Mouse (Mus musculus): Measurements from ENCODE around the gene Sergef. TPM values are rescaled to one million over a fixed set of nuclear protein-coding genes. Genes with fewer than 3 reads are reported as not detected.

The Sergef gene
- total and polyA plus RNA-seq, 2 experiments: 4.9 to 7.5 TPM

DNA sequence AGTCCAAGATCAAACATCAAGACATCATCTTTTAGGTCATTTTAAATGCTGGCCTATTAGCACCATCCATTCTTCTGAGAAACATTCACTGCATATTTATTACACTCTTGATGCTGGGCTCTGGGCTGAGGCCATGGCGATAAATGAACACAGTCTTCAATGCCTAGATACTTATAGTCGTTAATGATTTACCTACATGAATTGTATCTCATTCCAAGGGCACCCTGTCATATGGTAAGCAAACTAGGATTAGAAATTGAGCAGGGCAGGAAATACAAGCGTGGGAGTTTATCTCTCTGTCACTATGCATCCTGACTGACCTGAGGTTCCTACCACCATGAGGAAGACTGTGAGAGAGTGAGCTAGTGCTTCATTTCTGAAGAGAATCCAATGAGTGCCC, 170.1 kb downstream of the Sergef start:
- Histone ChIP-seq H3K4me1 (ENCODE audit: control insufficient read depth, insufficient read depth, low read length) (no peaks in the 10 kb centered on the region), H3K27me3 (ENCODE audit: control insufficient read depth, insufficient read depth, low read length) (no peaks in the 10 kb centered on the region), H3K36me3 (ENCODE audit: control insufficient read depth, insufficient read depth, low read length) (no peaks in the 10 kb centered on the region), H3K79me2 (ENCODE audit: control insufficient read depth, insufficient read depth, low read length) (no peaks in the 10 kb centered on the region), H3K9ac (ENCODE audit: low read depth, low read length) (no peak overlapping the region), H3K27ac (replicated peaks; ENCODE audit: insufficient read depth, low read depth, low read length) (no peak overlapping the region), H3K4me3 (ENCODE audit: insufficient read depth, low read depth, low read length) (no peak overlapping the region)
- WGBS: 82% methylated on average over 3 of the region's 3 CpGs
- DNase-seq (ENCODE audit: extremely low read depth, low read depth, low spot score): no peak
- TF ChIP-seq CTCF (IDR thresholded peaks at IDR 0.05; ENCODE audit: low read depth, low read length) (no peak), POLR2A (IDR thresholded peaks at IDR 0.05; ENCODE audit: extremely low read depth, insufficient read depth, low read length) (no peak)

DNA sequence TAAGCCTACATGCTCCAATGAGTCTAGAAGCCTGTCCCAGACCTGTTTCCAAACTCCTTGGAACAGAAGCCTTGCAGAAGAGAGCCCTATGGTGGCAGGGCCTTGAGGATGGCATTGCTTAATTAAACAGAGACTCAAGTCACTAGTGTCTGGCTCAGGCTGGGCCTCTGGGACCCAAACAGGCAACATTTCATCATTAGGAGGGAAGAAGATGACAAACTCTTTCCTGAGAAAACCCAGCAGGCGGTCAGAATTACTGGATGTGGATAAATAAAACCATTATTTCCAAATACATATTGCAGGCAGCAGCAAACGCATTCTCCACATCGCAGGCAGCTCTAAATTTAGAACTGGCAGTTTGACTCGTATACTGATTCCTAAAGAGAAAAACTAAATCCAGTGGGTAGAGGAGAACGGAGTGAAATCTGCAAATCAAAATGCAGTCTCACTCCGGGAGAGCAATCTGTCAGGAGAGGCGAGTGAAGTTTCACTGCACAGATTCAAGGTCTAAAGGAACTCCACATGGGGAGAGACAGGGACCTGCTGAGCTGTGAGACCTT, 173.1 kb downstream of the Sergef start:
- no peak overlapping the region for H3K27ac ChIP-seq (replicated peaks; ENCODE audit: insufficient read depth, low read depth, low read length)
- no peak overlapping the region for H3K9ac ChIP-seq (ENCODE audit: low read depth, low read length)
- no peak overlapping the region for H3K4me3 ChIP-seq (ENCODE audit: insufficient read depth, low read depth, low read length)
- DNase-seq (ENCODE audit: extremely low read depth, low read depth, low spot score): no peak
- H3K4me1 ChIP-seq (ENCODE audit: control insufficient read depth, insufficient read depth, low read length): no peaks in the 10 kb centered on the region
- no peaks in the 10 kb centered on the region for H3K79me2 ChIP-seq (ENCODE audit: control insufficient read depth, insufficient read depth, low read length)
- H3K36me3 ChIP-seq (ENCODE audit: control insufficient read depth, insufficient read depth, low read length): no peaks in the 10 kb centered on the region
- H3K27me3 ChIP-seq (ENCODE audit: control insufficient read depth, insufficient read depth, low read length): no peaks in the 10 kb centered on the region
- no peak for TF ChIP-seq POLR2A (IDR thresholded peaks at IDR 0.05; ENCODE audit: extremely low read depth, insufficient read depth, low read length)
- no peak for TF ChIP-seq CTCF (IDR thresholded peaks at IDR 0.05; ENCODE audit: low read depth, low read length)
- 83% methylated on average over 7 of the region's 7 CpGs for WGBS

DNA sequence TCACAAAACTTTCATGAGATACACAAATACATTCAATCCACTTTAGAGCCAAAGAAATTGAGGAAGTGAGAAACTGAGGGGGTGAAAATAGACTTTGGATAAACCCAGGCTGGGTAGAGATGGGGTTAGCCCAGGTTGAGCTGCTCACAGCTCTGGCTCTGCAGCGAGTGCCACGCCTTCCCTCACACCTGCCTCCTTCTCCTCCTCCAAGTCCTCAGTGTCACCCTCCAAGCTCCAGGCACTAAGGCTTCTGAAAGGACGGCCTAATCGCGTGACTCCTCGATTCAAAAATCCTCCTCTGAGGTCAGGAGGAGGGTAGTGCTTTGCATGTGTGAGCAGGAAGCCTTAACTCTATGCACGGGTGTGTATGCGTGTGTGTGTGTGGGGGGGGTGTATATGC, 176.5 kb downstream of the Sergef start:
- Histone ChIP-seq H3K4me1 (ENCODE audit: control insufficient read depth, insufficient read depth, low read length) (no peaks in the 10 kb centered on the region), H3K27me3 (ENCODE audit: control insufficient read depth, insufficient read depth, low read length) (no peaks in the 10 kb centered on the region), H3K27ac (replicated peaks; ENCODE audit: insufficient read depth, low read depth, low read length) (no peak overlapping the region), H3K9ac (ENCODE audit: low read depth, low read length) (no peak overlapping the region), H3K4me3 (ENCODE audit: insufficient read depth, low read depth, low read length) (no peak overlapping the region), H3K36me3 (ENCODE audit: control insufficient read depth, insufficient read depth, low read length) (no peaks in the 10 kb centered on the region), H3K79me2 (ENCODE audit: control insufficient read depth, insufficient read depth, low read length) (no peaks in the 10 kb centered on the region)
- DNase-seq (ENCODE audit: extremely low read depth, low read depth, low spot score): no peak
- 82% methylated on average over 8 of the region's 8 CpGs for WGBS
- TF ChIP-seq CTCF (IDR thresholded peaks at IDR 0.05; ENCODE audit: low read depth, low read length) (no peak), POLR2A (IDR thresholded peaks at IDR 0.05; ENCODE audit: extremely low read depth, insufficient read depth, low read length) (no peak)

DNA sequence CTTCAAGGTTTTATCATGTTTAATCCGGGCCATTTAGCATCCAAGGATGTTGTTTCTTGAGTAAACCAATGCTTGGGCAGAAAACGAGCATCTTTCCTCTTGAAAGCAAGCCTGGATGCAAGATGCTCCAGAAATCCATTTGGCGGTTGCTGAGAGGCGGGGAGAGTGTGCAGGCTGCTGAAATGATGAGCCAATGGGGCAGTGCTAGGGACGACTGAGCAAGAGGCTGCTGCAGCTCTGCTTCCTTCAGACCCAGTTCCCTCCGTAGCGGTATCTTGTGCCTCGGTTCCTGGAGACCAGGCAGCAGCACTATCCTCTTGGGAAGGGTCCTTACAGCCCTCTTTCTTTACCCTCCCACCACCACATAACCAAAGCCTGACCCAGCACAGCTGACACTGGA, 177.3 kb downstream of the Sergef start:
- TF ChIP-seq POLR2A (IDR thresholded peaks at IDR 0.05; ENCODE audit: extremely low read depth, insufficient read depth, low read length) (no peak), CTCF (IDR thresholded peaks at IDR 0.05; ENCODE audit: low read depth, low read length) (no peak)
- Histone ChIP-seq H3K4me1 (ENCODE audit: control insufficient read depth, insufficient read depth, low read length) (no peaks in the 10 kb centered on the region), H3K4me3 (ENCODE audit: insufficient read depth, low read depth, low read length) (no peak overlapping the region), H3K9ac (ENCODE audit: low read depth, low read length) (no peak overlapping the region), H3K27ac (replicated peaks; ENCODE audit: insufficient read depth, low read depth, low read length) (no peak overlapping the region), H3K27me3 (ENCODE audit: control insufficient read depth, insufficient read depth, low read length) (no peaks in the 10 kb centered on the region), H3K79me2 (ENCODE audit: control insufficient read depth, insufficient read depth, low read length) (no peaks in the 10 kb centered on the region), H3K36me3 (ENCODE audit: control insufficient read depth, insufficient read depth, low read length) (no peaks in the 10 kb centered on the region)
- WGBS: 88% methylated on average over 8 of the region's 8 CpGs
- no peak for DNase-seq (ENCODE audit: extremely low read depth, low read depth, low spot score)

DNA sequence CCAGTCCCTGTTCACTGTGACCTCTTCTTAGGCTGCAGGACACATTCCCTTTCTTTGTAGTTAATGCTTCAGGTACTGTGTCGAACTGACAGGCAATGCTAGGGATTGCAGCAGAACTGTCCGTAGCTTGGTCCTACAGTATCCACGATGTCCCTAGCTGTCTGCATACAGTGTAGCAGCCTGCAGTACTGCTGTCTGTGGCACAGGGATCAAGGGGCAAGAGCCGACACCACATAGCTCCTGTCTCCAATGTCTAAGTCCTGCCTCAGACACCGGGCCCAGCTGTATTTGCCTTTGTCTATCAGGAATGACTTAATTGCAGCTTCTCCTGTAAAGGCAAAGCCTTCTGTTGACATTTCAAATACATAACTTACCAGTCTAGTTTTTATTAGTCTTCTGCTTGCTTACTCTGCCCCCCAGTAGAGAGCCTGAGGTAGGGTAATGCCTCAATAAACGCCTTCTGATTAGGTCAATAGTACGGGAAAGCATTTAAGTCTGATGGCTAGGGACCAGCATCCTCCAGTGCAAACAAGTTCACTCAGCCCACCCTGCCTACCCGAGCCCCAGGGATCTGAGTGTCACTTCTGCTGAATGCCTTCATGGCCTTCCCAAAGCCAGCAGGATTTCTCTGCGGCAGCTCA, 179.9 kb downstream of the Sergef start:
- Histone ChIP-seq H3K4me1 (ENCODE audit: control insufficient read depth, insufficient read depth, low read length) (no peaks in the 10 kb centered on the region), H3K27ac (replicated peaks; ENCODE audit: insufficient read depth, low read depth, low read length) (no peak overlapping the region), H3K79me2 (ENCODE audit: control insufficient read depth, insufficient read depth, low read length) (no peaks in the 10 kb centered on the region), H3K4me3 (ENCODE audit: insufficient read depth, low read depth, low read length) (no peak overlapping the region), H3K9ac (ENCODE audit: low read depth, low read length) (no peak overlapping the region), H3K27me3 (ENCODE audit: control insufficient read depth, insufficient read depth, low read length) (no peaks in the 10 kb centered on the region), H3K36me3 (ENCODE audit: control insufficient read depth, insufficient read depth, low read length) (no peaks in the 10 kb centered on the region)
- 79% methylated on average over 9 of the region's 9 CpGs for WGBS
- TF ChIP-seq CTCF (IDR thresholded peaks at IDR 0.05; ENCODE audit: low read depth, low read length) (no peak), POLR2A (IDR thresholded peaks at IDR 0.05; ENCODE audit: extremely low read depth, insufficient read depth, low read length) (no peak)
- no peak for DNase-seq (ENCODE audit: extremely low read depth, low read depth, low spot score)

DNA sequence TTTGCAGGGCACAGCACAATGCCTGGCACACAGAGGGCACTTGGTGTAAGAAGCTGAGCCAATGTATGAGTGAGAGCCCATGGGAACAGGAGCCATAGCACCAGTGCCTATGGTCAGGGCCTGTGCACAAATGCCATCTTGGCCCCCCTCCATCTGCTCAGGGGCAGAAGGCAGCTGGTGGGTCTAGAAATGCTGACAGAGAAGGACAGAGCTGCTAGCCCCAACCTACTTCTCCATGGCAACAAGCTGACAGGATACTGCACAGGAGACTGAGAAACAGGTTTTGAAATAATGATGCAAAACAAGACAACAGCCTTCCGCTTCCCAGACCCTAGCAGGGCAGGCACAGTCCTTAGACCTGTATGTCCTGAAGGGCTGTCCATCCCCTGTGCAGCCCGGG, 180.4 kb downstream of the Sergef start:
- H3K9ac ChIP-seq (ENCODE audit: low read depth, low read length): no peak overlapping the region
- no peaks in the 10 kb centered on the region for H3K79me2 ChIP-seq (ENCODE audit: control insufficient read depth, insufficient read depth, low read length)
- WGBS: 80% methylated on average over 2 of the region's 2 CpGs
- no peak overlapping the region for H3K4me3 ChIP-seq (ENCODE audit: insufficient read depth, low read depth, low read length)
- no peaks in the 10 kb centered on the region for H3K36me3 ChIP-seq (ENCODE audit: control insufficient read depth, insufficient read depth, low read length)
- no peaks in the 10 kb centered on the region for H3K4me1 ChIP-seq (ENCODE audit: control insufficient read depth, insufficient read depth, low read length)
- H3K27ac ChIP-seq (replicated peaks; ENCODE audit: insufficient read depth, low read depth, low read length): no peak overlapping the region
- DNase-seq (ENCODE audit: extremely low read depth, low read depth, low spot score): no peak
- no peaks in the 10 kb centered on the region for H3K27me3 ChIP-seq (ENCODE audit: control insufficient read depth, insufficient read depth, low read length)
- no peak for TF ChIP-seq POLR2A (IDR thresholded peaks at IDR 0.05; ENCODE audit: extremely low read depth, insufficient read depth, low read length)
- no peak for TF ChIP-seq CTCF (IDR thresholded peaks at IDR 0.05; ENCODE audit: low read depth, low read length)

Data from liver, adult 2 months (tissue).